Mouse (Mus musculus): Measurements from ENCODE around the gene Ift74. TPM values are rescaled to one million over a fixed set of nuclear protein-coding genes. Genes with fewer than 3 reads are reported as not detected.
A peak's percentile ranks its signal among the peaks of the same experiment; 100 is the strongest.

Gene Ift74
- polyA plus RNA-seq, 1 experiment from 2014 or later = 20.4 TPM

DNA sequence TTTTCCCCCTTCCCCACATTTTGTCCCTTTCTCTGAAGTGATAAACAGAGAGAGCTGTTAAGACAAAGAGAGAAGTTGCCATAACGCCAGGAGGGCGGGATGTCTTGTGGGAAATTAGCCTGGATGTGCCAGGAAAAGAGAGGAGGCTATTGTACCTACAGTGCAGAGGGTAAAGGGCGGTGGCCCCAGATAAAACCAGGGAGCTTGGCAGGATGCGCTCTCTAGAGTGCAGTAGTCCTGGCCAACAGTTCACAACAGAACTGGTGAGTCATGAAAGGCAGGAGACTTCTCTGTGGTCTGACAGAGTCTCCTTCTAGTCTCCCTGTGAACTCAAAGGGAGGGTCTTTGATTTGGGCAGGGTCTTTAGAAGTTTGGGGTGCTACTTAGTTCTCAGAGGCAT lies 111.5 kb downstream of the Ift74 start:
- no peaks in the 10 kb centered on the region for H3K9me3 ChIP-seq (ENCODE audit: control insufficient read depth, low read length)
- H3K4me3 ChIP-seq (ENCODE audit: low read length) = no peak overlapping the region
- H3K27me3 ChIP-seq (replicated peaks; ENCODE audit: control insufficient read depth, insufficient read depth, low read length) = no peaks in the 10 kb centered on the region
- H3K4me2 ChIP-seq (ENCODE audit: low read length) = no peak overlapping the region
- no peaks in the 10 kb centered on the region for H3K36me3 ChIP-seq (ENCODE audit: control insufficient read depth, insufficient read depth, low read length)
- H3K27ac ChIP-seq (ENCODE audit: low read depth, low read length) = no peak overlapping the region
- no peak for ATAC-seq
- H3K9ac ChIP-seq (ENCODE audit: low read depth, low read length) = no peak overlapping the region
- H3K4me1 ChIP-seq (ENCODE audit: control insufficient read depth, insufficient read depth, low read depth, low read length) = no peaks in the 10 kb centered on the region
- 66% methylated on average over 4 of the region's 4 CpGs for WGBS

DNA sequence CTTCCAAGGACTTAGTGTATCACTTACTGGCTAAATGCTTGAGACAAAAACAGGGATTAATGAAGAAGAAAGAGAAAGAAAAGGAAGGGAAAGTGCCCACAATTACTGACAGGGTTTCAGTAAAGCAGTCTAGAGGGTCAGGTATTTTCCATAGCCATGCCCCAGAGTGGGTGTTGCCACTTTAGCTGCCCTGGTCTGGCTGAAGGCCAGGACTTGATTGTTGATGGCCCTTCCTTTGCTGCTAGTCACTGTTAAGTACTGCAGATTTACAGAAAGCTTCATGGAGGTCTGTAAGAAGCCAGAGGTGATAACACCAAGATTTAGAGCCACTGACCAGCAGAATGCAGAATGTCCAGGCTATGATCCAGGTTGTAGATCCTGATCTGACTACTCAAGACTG lies 118.4 kb downstream of the Ift74 start:
- H3K36me3 ChIP-seq (ENCODE audit: control insufficient read depth, insufficient read depth, low read length) = no peaks in the 10 kb centered on the region
- no peak overlapping the region for H3K9ac ChIP-seq (ENCODE audit: low read depth, low read length)
- H3K27ac ChIP-seq (ENCODE audit: low read depth, low read length) = no peak overlapping the region
- ATAC-seq = no peak
- H3K4me2 ChIP-seq (ENCODE audit: low read length) = no peak overlapping the region
- H3K9me3 ChIP-seq (ENCODE audit: control insufficient read depth, low read length) = no peaks in the 10 kb centered on the region
- H3K27me3 ChIP-seq (replicated peaks; ENCODE audit: control insufficient read depth, insufficient read depth, low read length) = no peaks in the 10 kb centered on the region
- H3K4me1 ChIP-seq (ENCODE audit: control insufficient read depth, insufficient read depth, low read depth, low read length) = no peaks in the 10 kb centered on the region
- no peak overlapping the region for H3K4me3 ChIP-seq (ENCODE audit: low read length)

GRCm38 (mm10) chr4:94737326-94738295 lies 123.3 kb downstream of the Ift74 start:
- H3K4me3 ChIP-seq (ENCODE audit: low read length) = no peak overlapping the region
- no peaks in the 10 kb centered on the region for H3K36me3 ChIP-seq (ENCODE audit: control insufficient read depth, insufficient read depth, low read length)
- no peaks in the 10 kb centered on the region for H3K4me1 ChIP-seq (ENCODE audit: control insufficient read depth, insufficient read depth, low read depth, low read length)
- 68% methylated on average over 5 of the region's 5 CpGs for WGBS
- H3K27ac ChIP-seq (ENCODE audit: low read depth, low read length) = no peak overlapping the region
- H3K9ac ChIP-seq (ENCODE audit: low read depth, low read length) = no peak overlapping the region
- H3K27me3 ChIP-seq (replicated peaks; ENCODE audit: control insufficient read depth, insufficient read depth, low read length) = no peaks in the 10 kb centered on the region
- no peak overlapping the region for H3K4me2 ChIP-seq (ENCODE audit: low read length)
- H3K9me3 ChIP-seq (ENCODE audit: control insufficient read depth, low read length) = no peaks in the 10 kb centered on the region
- no peak for ATAC-seq

DNA sequence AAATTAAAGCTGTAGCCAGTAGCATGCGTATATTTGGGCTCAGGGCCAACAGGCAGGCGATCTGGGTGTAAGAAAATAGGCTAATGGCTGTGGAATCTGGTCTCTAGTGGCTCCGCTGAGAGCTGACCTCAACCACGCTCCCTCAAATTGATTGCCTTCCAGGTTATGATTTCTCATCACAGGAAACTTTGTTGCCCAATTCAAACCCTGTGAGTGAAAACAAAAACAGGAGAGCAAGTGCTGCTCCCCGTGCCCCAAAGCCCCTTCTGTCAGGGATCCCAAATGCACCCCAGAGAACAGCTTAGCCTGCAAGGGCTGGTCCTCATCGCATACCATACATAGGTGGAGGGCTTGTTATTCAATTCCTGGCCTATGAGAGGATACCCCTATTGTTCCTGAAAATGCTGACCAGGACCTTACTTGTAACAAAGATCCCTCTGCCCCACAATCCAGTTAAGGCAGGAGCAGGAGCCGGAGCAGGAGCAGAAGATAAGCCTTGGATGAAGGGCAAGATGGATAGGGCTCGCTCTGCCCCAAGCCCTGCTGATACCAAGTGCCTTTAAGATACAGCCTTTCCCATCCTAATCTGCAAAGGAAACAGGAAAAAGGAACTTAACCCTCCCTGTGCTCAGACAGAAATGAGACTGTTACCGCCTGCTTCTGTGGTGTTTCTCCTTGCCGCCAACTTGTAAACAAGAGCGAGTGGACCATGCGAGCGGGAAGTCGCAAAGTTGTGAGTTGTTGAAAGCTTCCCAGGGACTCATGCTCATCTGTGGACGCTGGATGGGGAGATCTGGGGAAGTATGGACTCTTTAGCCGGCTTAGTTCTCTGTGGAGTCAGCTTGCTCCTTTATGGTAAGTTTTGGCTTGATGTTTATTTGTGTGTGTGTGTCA lies 124.8 kb downstream of the Ift74 start, which contains the start of gene Tek:
Gene Tek, plus strand, starts transcription at position 452 of the 894 bp plus-strand sequence.
- no peaks in the 10 kb centered on the region for H3K9me3 ChIP-seq (ENCODE audit: control insufficient read depth, low read length)
- peak within 1 kb of the TSS; percentile 9; the same call in 1 of the 2 replicates for H3K4me3 ChIP-seq (ENCODE audit: low read length)
- no peak within 1 kb of the TSS for H3K9ac ChIP-seq (ENCODE audit: low read depth, low read length)
- ATAC-seq = no peak
- H3K27ac ChIP-seq (ENCODE audit: low read depth, low read length) = no peak within 1 kb of the TSS
- WGBS = 65% methylated on average over 16 of the region's 16 CpGs
- H3K4me1 ChIP-seq (ENCODE audit: control insufficient read depth, insufficient read depth, low read depth, low read length) = no peaks in the 10 kb centered on the region
- H3K36me3 ChIP-seq (ENCODE audit: control insufficient read depth, insufficient read depth, low read length) = no peaks in the 10 kb centered on the region
- no peak within 1 kb of the TSS for H3K4me2 ChIP-seq (ENCODE audit: low read length)
- no peaks in the 10 kb centered on the region for H3K27me3 ChIP-seq (replicated peaks; ENCODE audit: control insufficient read depth, insufficient read depth, low read length)

DNA sequence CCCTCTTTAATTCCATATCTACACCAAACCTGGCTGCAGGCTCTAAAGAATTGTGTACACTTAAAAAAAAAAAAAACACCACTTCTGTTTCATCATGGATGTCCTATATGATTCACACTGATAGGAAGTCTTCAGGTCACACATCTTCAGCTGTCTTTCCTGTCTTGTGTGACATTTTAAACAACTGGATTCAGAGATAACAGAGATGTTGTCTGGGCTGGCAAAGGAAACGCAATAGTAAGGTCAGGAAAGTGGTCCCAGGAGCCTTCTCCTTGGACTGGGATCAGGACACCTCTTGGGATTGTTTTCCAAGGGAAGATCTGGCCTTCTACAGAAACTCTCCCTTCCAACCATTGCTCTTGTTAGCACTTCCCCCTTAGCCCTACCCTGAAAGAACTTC lies 127.5 kb downstream of the Ift74 start:
- H3K36me3 ChIP-seq (ENCODE audit: control insufficient read depth, insufficient read depth, low read length) = no peaks in the 10 kb centered on the region
- no peak overlapping the region for H3K4me3 ChIP-seq (ENCODE audit: low read length)
- no peaks in the 10 kb centered on the region for H3K27me3 ChIP-seq (replicated peaks; ENCODE audit: control insufficient read depth, insufficient read depth, low read length)
- H3K27ac ChIP-seq (ENCODE audit: low read depth, low read length) = no peak overlapping the region
- H3K9ac ChIP-seq (ENCODE audit: low read depth, low read length) = no peak overlapping the region
- no peaks in the 10 kb centered on the region for H3K4me1 ChIP-seq (ENCODE audit: control insufficient read depth, insufficient read depth, low read depth, low read length)
- ATAC-seq = no peak
- WGBS = 77% methylated on average over 1 of the region's 1 CpGs
- H3K4me2 ChIP-seq (ENCODE audit: low read length) = no peak overlapping the region
- H3K9me3 ChIP-seq (ENCODE audit: control insufficient read depth, low read length) = no peaks in the 10 kb centered on the region

MicroRNAs within 50 kb of the gene (microRNA counts, 519-probe panel; counts per million panel counts)
- 2,788 counts per million, percentile 74 among the panel's probes with 10 or more counts for microRNA mmu-miR-872

Small RNAs within 50 kb of the gene (microRNA-seq; reads per million reads assigned to microRNA genes)
- gene Mir872 = 3,442 reads per million, percentile 88 among the genes with 10 or more reads in this experiment

Other genes with a start within 250 kb of the Ift74 start
- not detected in 2 replicates for gene Gm10306, start 57.9 kb upstream of the Ift74 start, polyA plus RNA-seq (2015; fragmentation: Nextera tagmentation; extraction: Ambion mirVana)
- gene Caap1, start 57.7 kb upstream of the Ift74 start, polyA plus RNA-seq (2015; fragmentation: Nextera tagmentation; extraction: Ambion mirVana) = 13.7 and 13.9 TPM in 2 replicates
- gene Plaa, start 11.2 kb upstream of the Ift74 start, polyA plus RNA-seq (2015; fragmentation: Nextera tagmentation; extraction: Ambion mirVana) = 66.8 and 68.4 TPM in 2 replicates
- 0.21 and 0.22 TPM in 2 replicates for gene Lrrc19, start 35.7 kb downstream of the Ift74 start, polyA plus RNA-seq (2015; fragmentation: Nextera tagmentation; extraction: Ambion mirVana)
- gene Tek, start 124.8 kb downstream of the Ift74 start, polyA plus RNA-seq (2015; fragmentation: Nextera tagmentation; extraction: Ambion mirVana) = 8.5 and 12.1 TPM in 2 replicates

All from hindbrain, embryonic 16.5 days (tissue).